8 mouse cellular contexts compared by ENCODE assay signal in genomic region chrX:151016938-151017877, GRCm38 (mm10). TPM values are rescaled to one million over a fixed set of nuclear protein-coding genes. Genes with fewer than 3 reads are reported as not detected.
DNase-seq lines count a peak whose midpoint lies in the region; ATAC-seq lines count a peak whose summit lies in the region.

Gene Gnl3l, minus strand, starts transcription at chrX:151017322.

- H3K36me3 ChIP-seq in hindbrain, embryonic 12.5 days: 0 out of 2 replicates have a peak, but pooled peaks cover under 1% of the 10 kb centered on the region

- no peaks in the 10 kb centered on the region for H3K27me3 ChIP-seq in hindbrain, embryonic 12.5 days

- 0 out of 2 replicates have a peak, but pooled peaks cover 3% of the 10 kb centered on the region for H3K4me1 ChIP-seq in hindbrain, embryonic 12.5 days

- 32% methylated on average over 42 of the region's 43 CpGs for WGBS in hindbrain, embryonic 12.5 days

- no peaks in the 10 kb centered on the region for H3K9me3 ChIP-seq in hindbrain, embryonic 12.5 days (replicated peaks)

- peak within 1 kb of the TSS; percentile 43 for H3K4me3 ChIP-seq in hindbrain, embryonic 12.5 days

- H3K4me2 ChIP-seq in hindbrain, embryonic 12.5 days (replicated peaks): peak within 1 kb of the TSS; percentile 52

- H3K27ac ChIP-seq in hindbrain, embryonic 12.5 days: peak within 1 kb of the TSS; percentile 80

- peak; percentile 93 for DNase-seq in NIH3T3 (ENCODE audit: low read depth)
- DNase-seq in cerebellum, postnatal 10 days: peak; percentile 92 to 95
- DNase-seq in frontal cortex, postnatal 10 days (ENCODE audit: low spot score in 2 of 2): peak; percentile 81 to 83
- DNase-seq in layer of hippocampus, postnatal 14 days (ENCODE audit: low spot score in 2 of 2): peak; percentile 85 to 89
- DNase-seq in lung, postnatal 14 days: peak; percentile 87
- DNase-seq in retina, adult 2 months (ENCODE audit: low read depth, low spot score): peak; percentile 76
- peak; percentile 87 to 92 for DNase-seq in thymus, postnatal 36 days

- peak; percentile 97 for ATAC-seq in hindbrain, embryonic 12.5 days (ENCODE audit: low FRiP score)

- H3K9ac ChIP-seq in hindbrain, embryonic 12.5 days: peak within 1 kb of the TSS; percentile 55

RNA-seq across cellular contexts. Expression of gene Gnl3l, which starts in this region (rescaled TPM):
- 56.7 and 62.5 TPM in 2 replicates for polyA plus RNA-seq in hindbrain, embryonic 12.5 days (2016; fragmentation: Nextera tagmentation; extraction: Ambion mirVana)
- 100 to 1,000 TPM; 198 to 216 TPM for total RNA-seq in layer of hippocampus, postnatal 14 days (2021)

Comparison
In these comparisons a context has a peak if more than half of its experiments do, and no peak if none do; other contexts are left out.
1. Peak in every context shown above with its lines: DNase-seq, ATAC-seq, H3K4me3 ChIP-seq and H3K27ac ChIP-seq.